Mouse (Mus musculus): ENCODE results near the gene Capza2.

GRCm38 (mm10) chr6:17652132-17652531 is 16.1 kb downstream of the Capza2 start:
- TF ChIP-seq CTCF (IDR thresholded peaks at IDR 0.05; ENCODE audit: extremely low read depth, insufficient read depth, low read length) = no peak
- TF ChIP-seq POLR2A (IDR thresholded peaks at IDR 0.05; ENCODE audit: extremely low read depth, insufficient read depth, low read length) = no peak

Measured in cortical plate, adult 2 months (tissue).